22 mouse cellular contexts compared by ENCODE assay signal in genomic region chr11:5495906-5496305, GRCm38 (mm10). TPM values are rescaled to one million over a fixed set of nuclear protein-coding genes. Genes with fewer than 3 reads are reported as not detected.
DNase-seq lines count a peak whose midpoint lies in the region; TF ChIP-seq lines count a peak whose summit lies in the region.
"Had no signal": no experiment of that assay in that cellular context is flagged by ENCODE, and none has a peak within 500 bp of the region (broad histone marks: within the 10 kb centered on the region; RNA-seq: fewer than 3 reads in every experiment).

No protein-coding gene starts in this region.

- peak; percentile 19 for DNase-seq in heart, adult 11 months
- DNase-seq in heart, postnatal 36 days, result no peak
- peak; percentile 93 for DNase-seq in ES-CJ7 (ENCODE audit: low read depth, low spot score)
- DNase-seq in R1 (ENCODE audit: low read depth, low spot score), result peak; percentile 96
- DNase-seq in gastrocnemius, postnatal 14 days, result no peak
- DNase-seq in gastrocnemius, postnatal 36 days, result no peak
- DNase-seq in thymus, adult 2 months, result no peak
- DNase-seq: adrenal gland, adult 8-10 months; adrenal gland, postnatal 14 days; adrenal gland, postnatal 36 days; B cell, adult 2 months; cerebellum, adult 11-12 months; cerebellum, adult 2 months; cerebellum, adult 9-10 months; cerebellum, postnatal 10 days; cerebellum, postnatal 25 days had no signal

- peaks cover 3% of the 10 kb centered on the region for H3K36me3 ChIP-seq in E14TG2a.4 (ENCODE audit: insufficient read depth, low read length)
- H3K36me3 ChIP-seq in thymus, adult 2 months (ENCODE audit: control insufficient read depth, insufficient read depth, low read length), result no peaks in the 10 kb centered on the region
- H3K36me3 ChIP-seq: embryonic facial prominence, embryonic 10.5 days; embryonic facial prominence, embryonic 12.5 days had no signal

- 96% methylated on average over 5 of the region's 5 CpGs for WGBS in thymus, adult 2 months

- TF ChIP-seq POLR2A in thymus, adult 2 months (IDR thresholded peaks at IDR 0.05; ENCODE audit: control insufficient read depth, extremely low read depth, insufficient read depth, low read length, poor library complexity), result no peak

- intact Hi-C loops in heart, postnatal 36 days (cut with DNase I), result no loop called here
- intact Hi-C loops in gastrocnemius, postnatal 14 days (cut with DNase I; ENCODE audit: low total_unique reads), result loop anchor here (10.0 kb wide), 1 partner anchor 209 kb away; no protein-coding TSS in a partner anchor
- intact Hi-C loops in gastrocnemius, postnatal 36 days (cut with DNase I), result no loop called here

- H3K27me3 ChIP-seq in E14TG2a.4 (ENCODE audit: insufficient read depth, low read length), result no peaks in the 10 kb centered on the region
- no peaks in the 10 kb centered on the region for H3K27me3 ChIP-seq in thymus, adult 2 months (ENCODE audit: control insufficient read depth, insufficient read depth, low read length)
- H3K27me3 ChIP-seq: CH12.LX; embryonic facial prominence, embryonic 12.5 days; Patski had no signal

- no peaks in the 10 kb centered on the region for H3K9me3 ChIP-seq in E14TG2a.4 (ENCODE audit: low read length)
- H3K9me3 ChIP-seq: embryonic facial prominence, embryonic 10.5 days; embryonic facial prominence, embryonic 12.5 days; G1E had no signal

- H3K27ac ChIP-seq in thymus, adult 2 months (ENCODE audit: control insufficient read depth, insufficient read depth, low read length), result no peak overlapping the region; the same call in 1 of the 2 replicates
- H3K27ac ChIP-seq: embryonic facial prominence, embryonic 10.5 days; embryonic facial prominence, embryonic 12.5 days had no signal

- peaks cover 86% of the 10 kb centered on the region for H3K4me1 ChIP-seq in E14TG2a.4 (replicated peaks; ENCODE audit: low read depth, low read length)
- peaks cover 34% of the 10 kb centered on the region for H3K4me1 ChIP-seq in thymus, adult 2 months (replicated peaks; ENCODE audit: control insufficient read depth, insufficient read depth, low read length)
- H3K4me1 ChIP-seq: embryonic facial prominence, embryonic 12.5 days had no signal

- H3K4me3 ChIP-seq in E14TG2a.4 (replicated peaks; ENCODE audit: low read length), result peak overlapping the region; percentile 70
- no peak overlapping the region for H3K4me3 ChIP-seq in thymus, adult 2 months (ENCODE audit: control insufficient read depth, insufficient read depth, low read length)
- H3K4me3 ChIP-seq: embryonic facial prominence, embryonic 10.5 days; embryonic facial prominence, embryonic 12.5 days had no signal

- no peak for TF ChIP-seq CTCF in E14TG2a.4 (conservative IDR thresholded peaks at IDR 0.05; ENCODE audit: low read length)
- no peak for TF ChIP-seq CTCF in thymus, adult 2 months (IDR thresholded peaks at IDR 0.05; ENCODE audit: borderline replicate concordance, control insufficient read depth, extremely low read depth, insufficient read depth, low read length, poor library complexity)

RNA-seq across cellular contexts. Expression of gene Xbp1, which starts 24.6 kb away (rescaled TPM):
- 10 to 100 TPM; 59.2 to 65.2 TPM for total RNA-seq in heart, postnatal 36 days (2021)
- total RNA-seq in gastrocnemius, postnatal 14 days (2021), result 10 to 100 TPM; 42.7 to 47.5 TPM
- 10 to 100 TPM; 49.4 to 66.7 TPM for total RNA-seq in gastrocnemius, postnatal 36 days (2021)
- 113 and 118 TPM in 2 replicates for polyA plus RNA-seq in thymus, adult 2 months (2012; rRNA removed)

RNA-seq across cellular contexts. Expression of gene Ccdc117, which starts 46.1 kb away (rescaled TPM):
- total RNA-seq in heart, postnatal 36 days (2021), result 10 to 100 TPM; 19.5 to 23.2 TPM
- total RNA-seq in gastrocnemius, postnatal 14 days (2021), result 10 to 100 TPM; 11.0 to 11.1 TPM
- 10 to 100 TPM; 15.6 to 15.9 TPM for total RNA-seq in gastrocnemius, postnatal 36 days (2021)
- polyA plus RNA-seq in thymus, adult 2 months (2012; rRNA removed), result 12.2 and 13.9 TPM in 2 replicates

RNA-seq across cellular contexts. Expression of gene Znrf3, which starts 51.3 kb away (rescaled TPM):
- total RNA-seq in heart, postnatal 36 days (2021), result 1 to 10 TPM; 8.7 to 9.1 TPM
- total RNA-seq in gastrocnemius, postnatal 14 days (2021), result 1 to 10 TPM; 6.5 to 9.3 TPM
- 1 to 10 TPM; 4.3 to 6.9 TPM for total RNA-seq in gastrocnemius, postnatal 36 days (2021)
- 17.3 and 22.4 TPM in 2 replicates for polyA plus RNA-seq in thymus, adult 2 months (2012; rRNA removed)

Comparison
In these comparisons a context has a peak if more than half of its experiments do, and no peak if none do; other contexts are left out.
1. DNase-seq: peak in heart, adult 11 months (single experiment), ES-CJ7 (single experiment) and R1 (single experiment); none in heart, postnatal 36 days (0 of 2), gastrocnemius, postnatal 14 days (single experiment), gastrocnemius, postnatal 36 days (0 of 2) and thymus, adult 2 months (single experiment).